Mouse (Mus musculus): Measurements from ENCODE around the gene Foxj1. TPM values are rescaled to one million over a fixed set of nuclear protein-coding genes. Genes with fewer than 3 reads are reported as not detected.

The Foxj1 gene
- polyA plus RNA-seq, 1 experiment from 2014 or later, result 2.5 TPM

DNA sequence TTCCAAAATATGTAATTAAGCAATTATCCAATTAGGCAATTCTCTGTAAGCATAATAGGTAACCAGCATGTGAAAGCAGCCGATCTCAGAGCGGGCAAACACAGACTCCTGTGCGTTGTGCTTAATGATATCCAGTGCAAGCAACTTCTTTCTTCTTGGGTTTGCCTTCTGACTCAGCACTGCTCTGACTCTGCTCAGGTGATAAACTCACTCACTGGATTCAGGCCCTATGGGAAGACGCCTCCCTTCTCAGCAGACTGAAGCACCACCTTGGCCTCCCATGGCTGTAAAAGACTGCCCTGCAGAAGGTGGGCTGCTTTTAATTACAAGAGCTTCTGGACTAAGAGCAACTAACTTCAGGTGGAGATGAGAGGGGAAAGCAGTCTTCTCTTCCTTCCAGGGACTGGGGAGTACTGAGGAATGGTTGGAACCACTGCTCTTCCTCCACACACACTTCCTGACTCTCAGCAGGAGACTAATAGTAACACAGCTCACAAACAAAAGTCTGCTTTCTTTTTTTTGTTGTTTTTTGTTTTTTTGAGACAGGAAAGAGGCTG is 36.8 kb upstream of the Foxj1 start:
- H3K4me3 ChIP-seq (replicated peaks; ENCODE audit: low read depth, low read length), result no peak overlapping the region
- H3K36me3 ChIP-seq (ENCODE audit: insufficient read depth, low read length), result no peaks in the 10 kb centered on the region
- no peak overlapping the region for H3K9ac ChIP-seq (ENCODE audit: low read depth, low read length)
- no peak for TF ChIP-seq CTCF (IDR thresholded peaks at IDR 0.05; ENCODE audit: low read depth)
- ATAC-seq (replicated peaks; ENCODE audit: low FRiP score, low read depth), result no peak
- no peak overlapping the region for H3K4me2 ChIP-seq (ENCODE audit: low read length)
- no peak overlapping the region for H3K27ac ChIP-seq
- no peaks in the 10 kb centered on the region for H3K9me3 ChIP-seq (replicated peaks; ENCODE audit: low read length)
- H3K4me1 ChIP-seq (replicated peaks; ENCODE audit: insufficient read depth, low read length), result no peaks in the 10 kb centered on the region
- no peaks in the 10 kb centered on the region for H3K27me3 ChIP-seq (ENCODE audit: insufficient read depth, low read length)
- WGBS, result 86% methylated on average over 4 of the region's 4 CpGs
- no peak for DNase-seq (ENCODE audit: low spot score)

DNA sequence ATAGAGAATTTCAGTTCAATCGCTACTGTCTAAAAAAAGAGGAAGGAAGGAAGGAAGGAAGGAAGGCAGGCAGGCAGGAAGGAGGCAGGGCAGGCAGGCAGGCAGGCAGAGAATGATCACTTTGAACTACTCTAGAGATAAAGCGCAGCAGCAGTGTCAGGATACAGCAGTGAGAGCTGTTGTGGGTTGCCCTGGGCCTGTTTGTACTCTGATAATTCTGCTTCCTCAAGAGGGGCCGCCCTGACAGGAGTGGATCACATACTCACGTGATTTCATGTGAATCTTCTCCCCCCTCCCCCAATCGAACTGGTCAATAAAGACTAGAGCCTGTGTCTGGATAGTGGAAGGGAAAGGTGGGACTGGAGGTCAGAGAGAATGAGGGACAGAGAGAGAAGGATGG is 34.4 kb upstream of the Foxj1 start:
- H3K27me3 ChIP-seq (ENCODE audit: insufficient read depth, low read length), result no peaks in the 10 kb centered on the region
- 0 out of 2 replicates have a peak, but pooled peaks cover 5% of the 10 kb centered on the region for H3K4me1 ChIP-seq (replicated peaks; ENCODE audit: insufficient read depth, low read length)
- H3K9me3 ChIP-seq (replicated peaks; ENCODE audit: low read length), result no peaks in the 10 kb centered on the region
- WGBS, result 67% methylated on average over 5 of the region's 5 CpGs
- H3K36me3 ChIP-seq (ENCODE audit: insufficient read depth, low read length), result no peaks in the 10 kb centered on the region
- TF ChIP-seq CTCF (IDR thresholded peaks at IDR 0.05; ENCODE audit: low read depth), result no peak
- ATAC-seq (replicated peaks; ENCODE audit: low FRiP score, low read depth) (no peak), DNase-seq (ENCODE audit: low spot score) (no peak)
- H3K9ac ChIP-seq (ENCODE audit: low read depth, low read length), result no peak overlapping the region
- H3K4me2 ChIP-seq (ENCODE audit: low read length), result no peak overlapping the region
- no peak overlapping the region for H3K4me3 ChIP-seq (replicated peaks; ENCODE audit: low read depth, low read length)
- no peak overlapping the region for H3K27ac ChIP-seq

DNA sequence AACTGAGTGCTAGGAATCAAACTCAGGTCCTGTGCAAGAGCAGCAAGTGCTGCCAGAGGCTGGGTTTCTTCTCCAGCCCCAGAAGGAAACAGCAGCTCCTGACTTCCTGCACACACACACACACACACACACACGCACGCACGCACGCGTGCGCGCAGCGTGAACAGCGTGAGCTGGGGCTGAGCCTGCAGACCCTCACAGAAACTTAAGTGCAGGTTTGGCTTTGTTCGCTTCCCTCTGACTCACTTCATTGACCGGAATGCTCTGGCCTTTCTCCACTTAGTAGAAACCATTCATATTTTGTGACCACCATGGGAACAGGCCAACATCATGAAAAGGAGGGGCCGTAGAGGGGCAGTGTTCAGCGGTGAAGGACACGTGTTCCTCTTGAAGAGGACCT is 33.9 kb upstream of the Foxj1 start:
- Histone ChIP-seq H3K4me2 (ENCODE audit: low read length) (no peak overlapping the region), H3K9ac (ENCODE audit: low read depth, low read length) (no peak overlapping the region), H3K4me3 (replicated peaks; ENCODE audit: low read depth, low read length) (no peak overlapping the region), H3K27ac (no peak overlapping the region), H3K9me3 (replicated peaks; ENCODE audit: low read length) (no peaks in the 10 kb centered on the region), H3K36me3 (ENCODE audit: insufficient read depth, low read length) (no peaks in the 10 kb centered on the region), H3K27me3 (ENCODE audit: insufficient read depth, low read length) (no peaks in the 10 kb centered on the region), H3K4me1 (replicated peaks; ENCODE audit: insufficient read depth, low read length) (0 out of 2 replicates have a peak, but pooled peaks cover 5% of the 10 kb centered on the region)
- DNase-seq (ENCODE audit: low spot score), result no peak
- ATAC-seq (replicated peaks; ENCODE audit: low FRiP score, low read depth), result no peak
- 84% methylated on average over 14 of the region's 14 CpGs for WGBS
- TF ChIP-seq CTCF (IDR thresholded peaks at IDR 0.05; ENCODE audit: low read depth), result no peak

DNA sequence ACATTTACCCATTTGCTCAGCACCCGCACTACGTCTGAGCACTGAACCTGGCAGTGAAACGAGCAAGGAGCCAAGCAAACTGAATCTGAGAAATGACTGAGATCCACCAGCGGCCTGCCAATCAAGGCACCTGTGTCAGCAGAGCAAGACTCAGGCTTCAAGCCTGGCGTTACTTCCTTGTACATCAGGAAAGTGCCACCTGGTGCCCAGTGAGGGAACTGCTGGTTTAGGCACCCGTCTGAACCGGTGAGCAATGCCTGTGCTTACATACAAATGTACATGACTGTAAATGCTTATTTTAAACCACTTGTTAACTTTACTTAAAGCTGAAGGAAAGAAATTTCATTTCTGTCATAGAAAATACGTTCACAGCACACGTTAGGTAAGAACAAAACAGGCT is 32.9 kb upstream of the Foxj1 start:
- 30% methylated on average over 9 of the region's 9 CpGs for WGBS
- Histone ChIP-seq H3K9ac (ENCODE audit: low read depth, low read length) (no peak overlapping the region), H3K9me3 (replicated peaks; ENCODE audit: low read length) (no peaks in the 10 kb centered on the region), H3K36me3 (ENCODE audit: insufficient read depth, low read length) (no peaks in the 10 kb centered on the region), H3K4me2 (ENCODE audit: low read length) (no peak overlapping the region), H3K4me1 (replicated peaks; ENCODE audit: insufficient read depth, low read length) (0 out of 2 replicates have a peak, but pooled peaks cover 5% of the 10 kb centered on the region), H3K4me3 (replicated peaks; ENCODE audit: low read depth, low read length) (no peak overlapping the region), H3K27ac (no peak overlapping the region), H3K27me3 (ENCODE audit: insufficient read depth, low read length) (no peaks in the 10 kb centered on the region)
- peak; percentile 89 for DNase-seq (ENCODE audit: low spot score)
- no peak for ATAC-seq (replicated peaks; ENCODE audit: low FRiP score, low read depth)
- peak; percentile 91 for TF ChIP-seq CTCF (IDR thresholded peaks at IDR 0.05; ENCODE audit: low read depth)

DNA sequence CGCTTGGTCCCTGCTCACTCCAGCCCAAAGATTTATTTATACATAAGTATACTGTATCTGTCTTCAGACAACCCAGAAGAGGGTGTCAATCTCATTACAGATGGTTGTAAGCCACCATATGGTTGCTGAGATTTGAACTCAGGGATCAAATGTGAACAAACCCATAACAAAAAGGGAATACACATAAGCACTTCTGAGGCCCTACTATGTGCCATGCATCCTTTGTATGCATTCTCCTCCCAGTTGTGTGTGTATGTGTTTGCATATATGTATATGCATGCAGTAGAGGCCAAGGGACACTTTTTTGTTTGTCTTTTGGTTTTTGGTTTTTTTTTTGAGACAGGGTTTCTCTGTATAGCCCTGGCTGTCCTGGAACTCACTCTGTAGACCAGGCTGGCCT is 31.4 kb upstream of the Foxj1 start:
- Histone ChIP-seq H3K9me3 (replicated peaks; ENCODE audit: low read length) (no peaks in the 10 kb centered on the region), H3K36me3 (ENCODE audit: insufficient read depth, low read length) (no peaks in the 10 kb centered on the region), H3K27me3 (ENCODE audit: insufficient read depth, low read length) (no peaks in the 10 kb centered on the region), H3K4me1 (replicated peaks; ENCODE audit: insufficient read depth, low read length) (0 out of 2 replicates have a peak, but pooled peaks cover 5% of the 10 kb centered on the region), H3K9ac (ENCODE audit: low read depth, low read length) (no peak overlapping the region), H3K4me2 (ENCODE audit: low read length) (no peak overlapping the region), H3K27ac (no peak overlapping the region), H3K4me3 (replicated peaks; ENCODE audit: low read depth, low read length) (no peak overlapping the region)
- DNase-seq (ENCODE audit: low spot score) (no peak), ATAC-seq (replicated peaks; ENCODE audit: low FRiP score, low read depth) (no peak)
- WGBS, result 52% methylated on average over 1 of the region's 1 CpGs
- no peak for TF ChIP-seq CTCF (IDR thresholded peaks at IDR 0.05; ENCODE audit: low read depth)

DNA sequence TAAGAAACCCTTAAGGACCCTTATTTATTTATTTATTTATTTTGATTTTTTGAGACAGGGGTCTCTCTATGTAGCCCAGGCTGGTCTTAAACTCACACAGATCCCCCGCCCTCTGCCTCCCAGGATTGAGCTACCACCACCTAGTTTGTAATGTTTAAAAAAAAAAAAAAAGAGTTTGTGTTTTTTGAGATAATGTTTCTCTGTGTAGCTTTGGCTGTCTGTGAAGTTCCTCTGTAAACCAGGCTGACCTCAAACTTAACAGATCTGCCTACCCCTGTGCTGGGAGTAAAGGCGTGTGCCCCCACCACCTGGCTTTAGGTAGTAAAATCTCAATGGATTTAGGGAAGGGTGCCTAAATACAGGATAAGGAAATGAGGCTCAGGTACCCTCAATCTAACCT is 30.9 kb upstream of the Foxj1 start:
- TF ChIP-seq CTCF (IDR thresholded peaks at IDR 0.05; ENCODE audit: low read depth), result no peak
- ATAC-seq (replicated peaks; ENCODE audit: low FRiP score, low read depth) (no peak), DNase-seq (ENCODE audit: low spot score) (no peak)
- Histone ChIP-seq H3K27ac (no peak overlapping the region), H3K4me2 (ENCODE audit: low read length) (no peak overlapping the region), H3K9me3 (replicated peaks; ENCODE audit: low read length) (no peaks in the 10 kb centered on the region), H3K4me3 (replicated peaks; ENCODE audit: low read depth, low read length) (no peak overlapping the region), H3K36me3 (ENCODE audit: insufficient read depth, low read length) (no peaks in the 10 kb centered on the region), H3K27me3 (ENCODE audit: insufficient read depth, low read length) (no peaks in the 10 kb centered on the region), H3K9ac (ENCODE audit: low read depth, low read length) (no peak overlapping the region), H3K4me1 (replicated peaks; ENCODE audit: insufficient read depth, low read length) (0 out of 2 replicates have a peak, but pooled peaks cover 5% of the 10 kb centered on the region)
- WGBS, result 88% methylated on average over 2 of the region's 2 CpGs

DNA sequence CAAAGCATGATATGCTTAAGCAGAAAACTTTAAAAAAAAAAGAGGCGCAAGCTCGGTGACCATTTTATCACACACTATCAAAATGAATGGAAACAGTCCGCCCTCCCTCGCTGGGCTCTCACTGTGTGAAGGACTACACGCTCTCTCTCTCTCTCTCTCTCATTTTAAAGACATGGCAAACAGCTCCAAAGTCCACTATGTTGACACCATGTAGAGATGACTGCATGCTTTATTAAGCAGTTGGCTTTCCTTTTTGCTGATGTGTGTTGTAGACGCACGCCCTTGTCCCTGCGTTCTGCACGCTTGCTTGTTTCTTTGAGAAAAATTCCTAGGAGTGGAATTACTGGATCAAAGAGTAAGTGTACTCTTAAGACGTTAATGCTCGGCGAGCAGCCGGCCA is 30.2 kb upstream of the Foxj1 start:
- Histone ChIP-seq H3K9ac (ENCODE audit: low read depth, low read length) (no peak overlapping the region), H3K27ac (no peak overlapping the region), H3K36me3 (ENCODE audit: insufficient read depth, low read length) (no peaks in the 10 kb centered on the region), H3K27me3 (ENCODE audit: insufficient read depth, low read length) (no peaks in the 10 kb centered on the region), H3K4me3 (replicated peaks; ENCODE audit: low read depth, low read length) (no peak overlapping the region), H3K4me1 (replicated peaks; ENCODE audit: insufficient read depth, low read length) (0 out of 2 replicates have a peak, but pooled peaks cover 5% of the 10 kb centered on the region), H3K4me2 (ENCODE audit: low read length) (no peak overlapping the region), H3K9me3 (replicated peaks; ENCODE audit: low read length) (no peaks in the 10 kb centered on the region)
- ATAC-seq (replicated peaks; ENCODE audit: low FRiP score, low read depth) (peak; percentile 60; the same call in 1 of the 2 replicates), DNase-seq (ENCODE audit: low spot score) (peak; percentile 26)
- 48% methylated on average over 13 of the region's 13 CpGs for WGBS
- TF ChIP-seq CTCF (IDR thresholded peaks at IDR 0.05; ENCODE audit: low read depth), result no peak
